Mouse (Mus musculus) kidney, embryonic 14.5 days (tissue): ENCODE data around the gene Surf4. TPM values are rescaled to one million over a fixed set of nuclear protein-coding genes. Genes with fewer than 3 reads are reported as not detected.

Experiments used
- ATAC-seq: fragments of 200-750 bp; cut with Nextera tagmentation; 2 replicates; pipeline ENCODE4 v1.8.0; 2017; ENCODE audit warnings: moderate number of reproducible peaks, mild to moderate bottlenecking, moderate TSS enrichment, moderate library complexity; ENCODE audit not compliant: low FRiP score, low TSS enrichment
- H3K27ac ChIP-seq: fragments of 300-500 bp; sonication (generic); 2 replicates; pipeline ENCODE4 v1.5.1; 2014; ENCODE audit warnings: low read depth, mild to moderate bottlenecking, low read length, moderate library complexity, mixed read lengths
- H3K27me3 ChIP-seq: fragments of 300-500 bp; sonication (generic); 2 replicates; pipeline ENCODE4 v1.6.1; 2014; ENCODE audit warnings: mild to moderate bottlenecking, low read length; ENCODE audit not compliant: control insufficient read depth, insufficient read depth
- H3K36me3 ChIP-seq: fragments of 300-500 bp; sonication (generic); 2 replicates; pipeline ENCODE4 v1.6.1; 2014; ENCODE audit warnings: low read length, mixed read lengths; ENCODE audit not compliant: control insufficient read depth, insufficient read depth
- H3K4me1 ChIP-seq: fragments of 300-500 bp; sonication (generic); 2 replicates; pipeline ENCODE4 v1.6.1; 2014; ENCODE audit warnings: low read length, mixed read lengths; ENCODE audit not compliant: control insufficient read depth, insufficient read depth
- H3K4me2 ChIP-seq: fragments of 300-500 bp; sonication (generic); replicated peaks from 2 replicates; pipeline ENCODE4 v1.6.1; 2014; ENCODE audit warnings: low read depth, mild to moderate bottlenecking, low read length
- H3K4me3 ChIP-seq: fragments of 300-500 bp; sonication (generic); 2 replicates; pipeline ENCODE4 v1.5.1; 2014; ENCODE audit warnings: mild to moderate bottlenecking, low read length
- H3K9ac ChIP-seq: fragments of 300-500 bp; sonication (generic); 2 replicates; pipeline ENCODE4 v1.6.1; 2014; ENCODE audit warnings: low read depth, mild to moderate bottlenecking, low read length, moderate library complexity
- H3K9me3 ChIP-seq: fragments of 300-500 bp; sonication (generic); 2 replicates; pipeline ENCODE4 v1.6.1; 2016; ENCODE audit warnings: low read length; ENCODE audit not compliant: control insufficient read depth
- WGBS: fragments of 180-500 bp; shearing (Covaris S2); extraction: QIAGEN DNeasy Blood & Tissue Kit; methylation state at CpG from one replicate; pipeline ENCODE4 v1.1.7; 2014; 5-methylcytosine and 5-hydroxymethylcytosine counted together
- polyA plus RNA-seq: library from polyadenylated mRNA; unstranded; fragments of >200 nt; fragmentation: Nextera tagmentation; extraction: Ambion mirVana; gene quantifications from 2 replicates; pipeline ENCODE4 v1.2.1, GENCODE M21; 2014

Surf4 gene
- polyA plus RNA-seq, 1 experiment from 2014 or later, result 187 TPM

DNA sequence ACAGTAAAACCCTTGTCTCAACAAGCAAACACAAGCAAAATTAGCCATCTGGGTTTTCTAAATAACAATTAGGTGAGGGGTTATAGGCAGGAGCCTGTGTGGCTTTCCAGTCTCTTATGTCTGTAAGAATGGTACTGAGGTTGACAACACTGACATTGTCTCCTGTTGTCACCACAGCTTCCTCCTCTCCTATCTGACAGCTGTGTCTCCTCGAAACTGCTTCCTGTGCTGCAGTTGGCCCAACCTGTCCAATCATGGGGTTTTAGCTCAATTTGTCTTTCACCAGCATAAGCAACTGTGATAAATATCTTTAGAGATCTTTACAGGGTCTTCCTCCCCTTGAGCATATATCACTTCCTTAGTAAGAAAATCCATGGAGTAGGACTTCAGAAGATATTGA lies 2.7 kb upstream of the Surf4 start:
- ATAC-seq, result no peak
- Histone ChIP-seq H3K9ac (no peak overlapping the region), H3K4me2 (no peak overlapping the region), H3K27ac (no peak overlapping the region), H3K9me3 (no peaks in the 10 kb centered on the region), H3K36me3 (0 out of 2 replicates have a peak, but pooled peaks cover 1% of the 10 kb centered on the region), H3K4me3 (no peak overlapping the region), H3K4me1 (peaks cover 6% of the 10 kb centered on the region; the same call in 1 of the 2 replicates), H3K27me3 (no peaks in the 10 kb centered on the region)
- WGBS, result 71% methylated on average over 1 of the region's 1 CpGs

DNA sequence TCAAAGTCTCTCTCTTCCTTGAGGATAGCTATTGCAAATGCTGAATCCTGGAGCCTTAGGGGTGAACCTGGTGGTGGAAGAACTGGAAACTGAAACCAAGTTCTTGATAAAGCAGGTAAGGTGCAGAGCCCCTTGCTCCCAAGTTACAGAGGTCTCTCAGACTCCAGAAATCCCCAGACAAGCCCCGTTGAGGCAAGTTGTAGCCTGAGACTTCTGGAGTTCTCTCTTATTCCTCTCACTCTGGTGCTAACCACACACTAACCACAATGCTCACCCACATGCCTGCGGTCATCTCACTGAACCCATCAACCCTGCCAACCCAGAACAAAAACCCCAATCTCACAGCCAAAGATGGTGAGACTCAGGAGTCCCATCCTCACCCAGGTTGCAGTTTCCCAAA lies 1.6 kb upstream of the Surf4 start:
- Histone ChIP-seq H3K9ac (no peak overlapping the region), H3K36me3 (peaks cover 12% of the 10 kb centered on the region), H3K4me3 (no peak overlapping the region), H3K4me2 (no peak overlapping the region), H3K27me3 (no peaks in the 10 kb centered on the region), H3K4me1 (peaks cover 16% of the 10 kb centered on the region; the same call in 1 of the 2 replicates), H3K9me3 (no peaks in the 10 kb centered on the region), H3K27ac (no peak overlapping the region)
- WGBS, result 95% methylated on average over 2 of the region's 2 CpGs
- no peak for ATAC-seq

DNA sequence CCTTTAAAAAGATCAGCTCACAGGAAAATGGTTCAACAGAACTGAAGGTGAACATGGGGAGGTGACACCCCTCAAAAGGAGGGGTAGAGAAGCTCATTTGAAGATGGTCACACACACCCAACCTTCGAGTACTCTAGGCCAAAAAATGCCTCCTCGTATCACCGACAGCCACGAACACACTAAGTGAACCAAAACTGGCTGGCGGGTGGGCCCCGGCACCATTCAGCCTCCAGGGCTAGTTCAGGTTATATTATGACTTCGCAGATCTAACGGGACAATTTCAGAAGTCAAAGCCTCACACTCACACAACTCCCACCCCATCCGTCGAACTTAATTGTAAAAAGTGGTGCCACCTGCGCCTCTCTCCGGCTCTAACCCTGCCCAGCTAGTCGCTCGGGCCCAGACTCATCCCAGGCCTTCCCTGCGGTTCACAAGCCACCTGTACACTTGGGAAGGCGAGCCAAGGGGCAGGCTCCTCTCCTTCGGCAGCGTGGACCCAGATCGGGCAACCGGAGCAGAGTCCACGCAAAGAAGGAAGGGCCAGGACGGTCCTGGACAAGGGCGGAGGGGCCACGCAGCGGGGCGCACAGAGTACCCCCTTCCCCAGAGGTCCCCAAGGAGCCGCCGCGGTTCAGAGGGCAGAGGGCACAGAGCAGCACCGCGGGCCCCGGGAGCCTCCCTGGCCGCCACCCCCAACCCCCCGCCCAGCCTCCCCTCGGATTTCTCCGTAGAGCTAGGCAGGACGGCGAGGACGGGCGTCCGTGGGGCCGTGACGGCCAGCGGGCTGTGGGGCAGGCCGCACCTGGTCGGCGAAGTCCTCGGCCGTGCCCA lies 1.0 kb downstream of the Surf4 start:
- peak overlapping the region; percentile 63 for H3K4me2 ChIP-seq
- H3K27me3 ChIP-seq, result no peaks in the 10 kb centered on the region
- no peaks in the 10 kb centered on the region for H3K9me3 ChIP-seq
- peak overlapping the region; percentile 99 for H3K4me3 ChIP-seq
- H3K36me3 ChIP-seq, result peaks cover 31% of the 10 kb centered on the region
- under 1% methylated on average over 40 of the region's 49 CpGs for WGBS
- ATAC-seq, result no peak; the same call in none of the 2 replicates
- peak overlapping the region; percentile 99 for H3K9ac ChIP-seq
- peak overlapping the region; percentile 93 for H3K27ac ChIP-seq
- peaks cover 17% of the 10 kb centered on the region; the same call in 1 of the 2 replicates for H3K4me1 ChIP-seq

DNA sequence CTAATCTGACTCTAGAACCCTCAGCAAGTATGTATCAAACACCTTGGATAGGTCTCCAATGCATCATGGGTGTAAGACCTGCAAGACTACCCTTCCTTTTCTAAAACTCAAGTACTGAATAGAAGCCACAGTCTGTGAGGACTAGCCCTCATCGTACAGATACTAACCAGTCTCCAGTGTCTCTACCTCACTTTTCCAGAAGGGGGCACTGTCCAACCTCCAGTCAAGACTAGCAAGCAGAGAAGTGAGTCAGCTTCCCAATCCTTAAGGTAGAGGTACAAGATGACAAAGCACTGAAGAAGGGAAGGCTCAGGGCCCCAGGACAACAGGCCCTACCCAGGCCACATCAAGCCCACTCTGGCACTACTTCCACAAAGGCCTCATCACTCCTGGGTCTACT lies 3.3 kb downstream of the Surf4 start:
- peaks cover 53% of the 10 kb centered on the region for H3K36me3 ChIP-seq
- H3K27me3 ChIP-seq, result no peaks in the 10 kb centered on the region
- no peaks in the 10 kb centered on the region for H3K9me3 ChIP-seq
- ATAC-seq, result no peak
- peaks cover 17% of the 10 kb centered on the region; the same call in 1 of the 2 replicates for H3K4me1 ChIP-seq
- 52% methylated on average over 1 of the region's 1 CpGs for WGBS
- H3K9ac ChIP-seq, result no peak overlapping the region
- no peak overlapping the region for H3K27ac ChIP-seq
- no peak overlapping the region for H3K4me2 ChIP-seq
- no peak overlapping the region for H3K4me3 ChIP-seq

DNA sequence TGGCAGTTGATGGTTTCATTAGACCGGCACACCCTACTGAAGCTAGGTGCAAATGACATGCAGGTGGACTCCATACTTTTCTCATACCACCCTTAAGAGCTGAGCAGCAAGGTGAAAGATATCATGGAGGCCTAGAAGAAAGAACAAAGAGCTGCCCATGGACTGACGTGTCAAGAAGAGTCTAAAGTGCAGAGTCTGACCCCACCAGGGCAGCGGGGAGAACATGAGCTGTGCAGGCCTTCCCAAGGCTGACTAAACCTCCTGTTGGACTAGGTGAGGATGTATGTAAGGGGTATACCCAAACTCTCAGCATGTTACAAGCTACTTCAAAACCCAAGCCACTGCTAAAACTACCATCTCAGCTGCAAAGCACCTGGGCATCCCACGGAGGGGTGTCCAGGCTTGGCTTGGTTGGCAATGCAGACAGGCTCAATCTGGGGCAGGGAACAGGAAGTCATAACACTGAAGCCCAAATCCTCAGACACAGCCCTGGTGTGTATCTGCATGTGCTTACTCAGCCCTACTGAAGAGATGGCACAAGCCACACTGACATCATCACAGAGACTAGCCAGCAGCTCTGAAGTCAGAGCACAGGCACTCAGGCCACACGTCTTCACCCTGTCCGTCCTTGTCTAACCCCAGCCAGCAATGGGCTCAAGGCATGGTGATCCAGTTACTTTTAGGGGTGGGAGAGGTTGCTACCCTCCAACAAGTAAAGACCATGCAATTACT lies 5.8 kb downstream of the Surf4 start:
- 88% methylated on average over 6 of the region's 6 CpGs for WGBS
- Histone ChIP-seq H3K4me1 (peaks cover 17% of the 10 kb centered on the region; the same call in 1 of the 2 replicates), H3K27me3 (no peaks in the 10 kb centered on the region), H3K27ac (no peak overlapping the region), H3K9ac (0 out of 2 replicates have a peak overlapping the region, but pooled peaks have one; percentile 7), H3K4me3 (no peak overlapping the region), H3K4me2 (no peak overlapping the region), H3K36me3 (peaks cover 78% of the 10 kb centered on the region), H3K9me3 (no peaks in the 10 kb centered on the region)
- ATAC-seq, result no peak

DNA sequence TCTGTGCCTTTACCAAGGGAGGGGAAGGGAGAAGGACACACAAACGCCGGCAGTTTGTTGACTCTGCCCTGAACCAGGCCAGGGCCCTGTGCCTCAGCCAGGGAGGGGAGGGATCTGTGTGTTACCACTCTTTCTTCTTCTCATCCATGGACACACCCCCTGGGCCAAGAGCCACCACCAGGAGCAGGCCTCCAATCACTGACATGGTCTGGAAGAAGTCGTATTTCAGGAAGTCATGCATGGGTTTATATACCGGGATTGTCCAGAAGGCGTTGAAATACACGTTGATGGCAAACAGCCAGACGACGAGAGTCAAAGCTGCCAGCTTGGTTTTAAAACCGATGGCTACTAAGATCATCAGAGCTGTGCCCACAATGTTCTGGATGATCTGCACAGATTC lies 11.9 kb downstream of the Surf4 start:
- 76% methylated on average over 9 of the region's 9 CpGs for WGBS
- H3K4me1 ChIP-seq, result peaks cover 13% of the 10 kb centered on the region
- no peaks in the 10 kb centered on the region for H3K9me3 ChIP-seq
- H3K27ac ChIP-seq, result no peak overlapping the region
- no peak overlapping the region for H3K4me2 ChIP-seq
- H3K4me3 ChIP-seq, result no peak overlapping the region
- ATAC-seq, result no peak
- no peak overlapping the region for H3K9ac ChIP-seq
- peaks cover 89% of the 10 kb centered on the region for H3K36me3 ChIP-seq
- H3K27me3 ChIP-seq, result no peaks in the 10 kb centered on the region

DNA sequence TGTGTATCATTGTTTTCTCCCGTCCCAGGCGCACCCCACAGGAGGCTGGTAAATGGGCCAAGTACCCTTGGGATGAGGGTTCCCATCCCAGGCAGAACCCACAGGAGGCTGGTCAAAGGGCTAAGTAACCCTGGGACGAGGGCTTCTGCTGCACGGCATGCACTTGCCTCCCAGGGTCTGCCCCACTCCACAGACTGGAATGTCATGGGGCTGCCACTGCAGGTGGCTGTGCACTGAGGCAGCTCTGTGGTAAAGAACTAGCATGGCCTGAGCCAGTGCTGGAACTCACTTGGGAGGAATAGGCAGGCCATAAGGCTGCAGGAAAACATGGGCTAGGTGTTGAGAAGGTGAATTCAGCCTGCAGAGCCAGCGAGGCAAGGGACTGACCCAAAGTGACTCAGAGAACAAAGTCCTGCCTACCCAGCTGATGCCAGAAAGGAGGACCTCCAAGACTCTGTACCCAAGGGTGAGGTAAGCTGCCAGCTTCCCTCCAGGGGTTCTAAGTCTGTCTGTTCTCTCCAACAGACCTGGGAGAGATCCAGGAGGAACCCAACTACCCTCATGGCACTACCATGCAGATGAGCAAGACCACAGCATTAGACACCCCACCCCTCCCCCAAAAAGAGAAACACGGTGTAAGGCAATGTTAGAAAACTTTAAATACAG lies 13.4 kb downstream of the Surf4 start:
- 89% methylated on average over 6 of the region's 6 CpGs for whole genome bisulfite sequencing
- no peaks in the 10 kb centered on the region for H3K9me3 ChIP-seq
- H3K9ac ChIP-seq, result no peak overlapping the region
- H3K4me2 ChIP-seq, result no peak overlapping the region
- H3K36me3 ChIP-seq, result peaks cover 75% of the 10 kb centered on the region
- no peak overlapping the region for H3K4me3 ChIP-seq
- no peak overlapping the region for H3K27ac ChIP-seq
- peaks cover 19% of the 10 kb centered on the region for H3K4me1 ChIP-seq
- no peaks in the 10 kb centered on the region for H3K27me3 ChIP-seq
- ATAC-seq, result no peak

DNA sequence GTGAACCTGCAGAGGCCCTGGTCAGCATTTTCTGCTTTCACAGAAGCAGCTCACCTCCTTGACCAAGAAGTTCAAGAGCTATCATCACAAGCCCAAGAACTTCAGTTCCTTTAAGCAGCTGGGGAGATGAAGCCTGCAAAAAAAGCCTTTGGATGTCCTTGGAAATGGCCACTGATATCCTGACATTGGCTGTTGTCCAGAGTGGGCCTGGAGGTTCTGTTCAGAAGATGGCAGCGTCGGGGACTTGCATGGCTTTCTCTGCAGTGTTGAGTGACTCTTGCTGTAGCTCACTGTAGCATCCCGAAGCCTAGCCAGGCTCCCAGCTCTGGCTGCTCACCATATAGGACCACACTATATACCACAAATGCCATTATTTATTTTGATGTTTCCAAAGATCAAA lies 14.0 kb downstream of the Surf4 start:
- ATAC-seq, result no peak
- no peaks in the 10 kb centered on the region for H3K9me3 ChIP-seq
- no peak overlapping the region for H3K27ac ChIP-seq

More for the DNA sequence above, 14.0 kb downstream of the Surf4 start:
- H3K4me1 ChIP-seq, result peaks cover 24% of the 10 kb centered on the region
- H3K9ac ChIP-seq, result no peak overlapping the region
- WGBS, result 89% methylated on average over 3 of the region's 3 CpGs
- H3K36me3 ChIP-seq, result peaks cover 68% of the 10 kb centered on the region
- no peak overlapping the region for H3K4me3 ChIP-seq
- H3K4me2 ChIP-seq, result no peak overlapping the region
- no peaks in the 10 kb centered on the region for H3K27me3 ChIP-seq
